Mouse (Mus musculus) erythroblast, embryonic 14.5 days (primary cell): ENCODE data around the gene Cdk5rap3.

Experiments used
- GATA1 ChIP-seq: IDR thresholded peaks from 2 replicates; pipeline ENCODE4 v1.6.1; 2012; ENCODE audit warnings: low read length, inconsistent platforms, mixed read lengths
- TAL1 ChIP-seq: IDR thresholded peaks from 3 replicates; pipeline ENCODE4 v1.6.1; 2012; ENCODE audit warnings: low read length, inconsistent platforms, mixed read lengths

- no peak for TF ChIP-seq GATA1
- TF ChIP-seq TAL1, result no peak
These were observed 36.1 kb upstream of the Cdk5rap3 start for GRCm38 (mm10) chr11:96952426-96952825.
